Mouse (Mus musculus): Measurements from ENCODE around the gene Lsm4. TPM values are rescaled to one million over a fixed set of nuclear protein-coding genes. Genes with fewer than 3 reads are reported as not detected.

The Lsm4 gene
- polyA plus RNA-seq, 1 experiment from 2014 or later, result 377 TPM

DNA sequence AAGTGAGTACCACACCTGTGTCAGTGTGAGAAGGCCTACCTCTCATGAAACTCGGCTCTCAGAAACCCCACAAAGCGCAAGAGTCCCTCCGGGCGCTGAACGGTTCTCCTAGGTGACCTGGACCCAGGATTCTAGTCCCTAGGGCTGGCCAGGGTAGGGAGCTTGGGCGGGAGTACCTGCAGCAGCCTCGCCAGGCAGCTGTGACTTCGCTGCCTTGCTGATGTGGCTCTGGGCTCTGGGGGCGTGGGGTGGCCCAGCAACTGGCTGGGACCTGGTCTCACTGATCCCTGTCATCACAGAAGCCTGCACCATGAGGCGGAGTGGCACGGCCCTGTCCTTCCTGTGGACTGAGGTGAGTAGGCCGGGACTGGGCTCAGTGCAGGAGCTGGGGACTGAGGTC is 51.2 kb downstream of the Lsm4 start:
- no peak for DNase-seq (ENCODE audit: low spot score)

DNA sequence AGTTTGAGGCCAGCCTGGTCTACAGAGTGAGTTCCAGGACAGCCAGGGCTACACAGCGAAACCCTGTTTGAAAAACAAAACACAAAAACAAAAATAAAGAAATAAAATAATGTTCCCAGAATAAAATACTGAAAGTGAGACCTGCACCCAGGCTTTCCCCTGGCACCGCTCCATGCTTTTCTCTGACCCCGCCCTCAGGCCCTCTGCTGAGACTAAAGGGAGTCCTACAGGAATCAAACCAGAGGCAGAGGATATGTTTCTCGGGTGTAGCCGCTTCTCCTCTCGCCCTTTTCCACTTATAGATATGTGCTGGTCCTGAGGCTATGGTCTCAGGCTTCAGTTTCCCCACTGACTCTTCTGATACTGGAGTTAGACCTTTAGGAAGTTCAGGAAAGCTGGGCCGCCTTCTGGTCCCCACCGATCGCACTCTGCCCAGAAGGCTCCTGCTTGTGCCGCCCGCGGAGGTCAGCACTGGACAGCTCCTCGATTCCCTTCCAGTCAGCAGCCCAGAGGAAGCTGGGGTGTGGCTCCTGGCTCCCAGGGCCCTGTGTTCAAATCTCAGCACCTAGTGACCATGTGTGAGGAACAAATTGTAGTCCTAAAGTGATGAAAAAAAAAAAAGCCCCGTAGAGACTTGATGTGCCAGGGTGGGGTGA is 52.9 kb downstream of the Lsm4 start:
- no peak for DNase-seq (ENCODE audit: low spot score)

DNA sequence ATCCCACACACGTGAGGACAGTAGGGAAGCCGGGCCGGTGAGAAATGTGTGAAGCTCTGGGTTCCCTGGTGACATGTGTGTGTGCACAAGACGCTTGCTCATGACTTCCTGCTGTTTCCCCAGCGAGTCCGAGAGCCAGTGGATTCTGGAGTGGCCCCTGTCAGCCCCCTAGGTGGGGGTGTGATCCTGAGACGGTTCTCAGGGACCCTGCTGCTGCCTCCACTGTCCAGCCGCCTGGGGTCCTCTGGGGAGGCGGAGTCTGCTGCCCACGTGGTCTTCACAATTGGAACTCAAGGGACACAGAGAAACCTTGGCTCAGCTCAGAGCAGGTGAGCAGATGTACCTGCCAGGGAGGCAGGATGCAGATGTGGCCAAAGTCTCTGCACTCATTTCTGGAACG is 53.7 kb downstream of the Lsm4 start:
- DNase-seq (ENCODE audit: low spot score), result no peak

Other genes starting within 250 kb of the Lsm4 start
- gene Crtc1, start 233.7 kb upstream of the Lsm4 start, polyA plus RNA-seq (2015; fragmentation: Nextera tagmentation; extraction: Ambion mirVana), result 7.4 and 8.0 TPM in 2 replicates
- 8.0 and 8.4 TPM in 2 replicates for gene Klhl26, start 196.3 kb upstream of the Lsm4 start, polyA plus RNA-seq (2015; fragmentation: Nextera tagmentation; extraction: Ambion mirVana)
- 0.09 and 0.10 TPM in 2 replicates for gene Tmem59l, start 185.9 kb upstream of the Lsm4 start, polyA plus RNA-seq (2015; fragmentation: Nextera tagmentation; extraction: Ambion mirVana)
- 0.10 and 0.27 TPM in 2 replicates for gene Crlf1, start 180.1 kb upstream of the Lsm4 start, polyA plus RNA-seq (2015; fragmentation: Nextera tagmentation; extraction: Ambion mirVana)
- gene Rex1bd, start 166.5 kb upstream of the Lsm4 start, polyA plus RNA-seq (2015; fragmentation: Nextera tagmentation; extraction: Ambion mirVana), result 170 and 181 TPM in 2 replicates
- gene Uba52, start 162.4 kb upstream of the Lsm4 start, polyA plus RNA-seq (2015; fragmentation: Nextera tagmentation; extraction: Ambion mirVana), result 1,327 and 1,441 TPM in 2 replicates
- gene Fkbp8, start 145.5 kb upstream of the Lsm4 start, polyA plus RNA-seq (2015; fragmentation: Nextera tagmentation; extraction: Ambion mirVana), result 309 and 319 TPM in 2 replicates
- 66.8 and 68.6 TPM in 2 replicates for gene Kxd1, start 145.3 kb upstream of the Lsm4 start, polyA plus RNA-seq (2015; fragmentation: Nextera tagmentation; extraction: Ambion mirVana)
- 13.5 and 14.2 TPM in 2 replicates for gene Ell, start 133.8 kb upstream of the Lsm4 start, polyA plus RNA-seq (2015; fragmentation: Nextera tagmentation; extraction: Ambion mirVana)
- 78.9 and 88.4 TPM in 2 replicates for gene Isyna1, start 78.9 kb upstream of the Lsm4 start, polyA plus RNA-seq (2015; fragmentation: Nextera tagmentation; extraction: Ambion mirVana)
- gene Ssbp4, start 64.4 kb upstream of the Lsm4 start, polyA plus RNA-seq (2015; fragmentation: Nextera tagmentation; extraction: Ambion mirVana), result 135 and 142 TPM in 2 replicates
- gene Lrrc25, start 57.1 kb upstream of the Lsm4 start, polyA plus RNA-seq (2015; fragmentation: Nextera tagmentation; extraction: Ambion mirVana), result 4.7 and 5.8 TPM in 2 replicates
- 1.2 and 1.4 TPM in 2 replicates for gene Gdf15, start 40.8 kb upstream of the Lsm4 start, polyA plus RNA-seq (2015; fragmentation: Nextera tagmentation; extraction: Ambion mirVana)
- gene Pgpep1, start 12.9 kb upstream of the Lsm4 start, polyA plus RNA-seq (2015; fragmentation: Nextera tagmentation; extraction: Ambion mirVana), result 33.2 and 43.0 TPM in 2 replicates
- 85.7 and 111 TPM in 2 replicates for gene Jund, start 25.7 kb downstream of the Lsm4 start, polyA plus RNA-seq (2015; fragmentation: Nextera tagmentation; extraction: Ambion mirVana)
- 0.04 and 0.06 TPM in 2 replicates for gene Iqcn, start 30.2 kb downstream of the Lsm4 start, polyA plus RNA-seq (2015; fragmentation: Nextera tagmentation; extraction: Ambion mirVana)
- gene Gm3336, start 45.3 kb downstream of the Lsm4 start, polyA plus RNA-seq (2015; fragmentation: Nextera tagmentation; extraction: Ambion mirVana), result 0.29 and 0.32 TPM in 2 replicates
- gene Pde4c, start 50.5 kb downstream of the Lsm4 start, polyA plus RNA-seq (2015; fragmentation: Nextera tagmentation; extraction: Ambion mirVana), result 0.28 and 0.35 TPM in 2 replicates
- gene Rab3a, start 81.4 kb downstream of the Lsm4 start, polyA plus RNA-seq (2015; fragmentation: Nextera tagmentation; extraction: Ambion mirVana), result 7.0 and 8.0 TPM in 2 replicates
- gene Mpv17l2, start 87.7 kb downstream of the Lsm4 start, polyA plus RNA-seq (2015; fragmentation: Nextera tagmentation; extraction: Ambion mirVana), result 54.3 and 54.4 TPM in 2 replicates
- 35.1 and 38.6 TPM in 2 replicates for gene Pik3r2, start 103.5 kb downstream of the Lsm4 start, polyA plus RNA-seq (2015; fragmentation: Nextera tagmentation; extraction: Ambion mirVana)
- 37.2 and 37.3 TPM in 2 replicates for gene Mast3, start 131.8 kb downstream of the Lsm4 start, polyA plus RNA-seq (2015; fragmentation: Nextera tagmentation; extraction: Ambion mirVana)
- 16.2 TPM in 2 replicates for gene Il12rb1, start 135.2 kb downstream of the Lsm4 start, polyA plus RNA-seq (2015; fragmentation: Nextera tagmentation; extraction: Ambion mirVana)
- 11.0 and 11.4 TPM in 2 replicates for gene Arrdc2, start 166.5 kb downstream of the Lsm4 start, polyA plus RNA-seq (2015; fragmentation: Nextera tagmentation; extraction: Ambion mirVana)
- 0.36 and 0.85 TPM in 2 replicates for gene Kcnn1, start 190.0 kb downstream of the Lsm4 start, polyA plus RNA-seq (2015; fragmentation: Nextera tagmentation; extraction: Ambion mirVana)
- gene Ccdc124, start 200.7 kb downstream of the Lsm4 start, polyA plus RNA-seq (2015; fragmentation: Nextera tagmentation; extraction: Ambion mirVana), result 93.8 and 98.6 TPM in 2 replicates
- 0.49 and 1.6 TPM in 2 replicates for gene Slc5a5, start 219.5 kb downstream of the Lsm4 start, polyA plus RNA-seq (2015; fragmentation: Nextera tagmentation; extraction: Ambion mirVana)
- gene Rpl18a, start 224.2 kb downstream of the Lsm4 start, polyA plus RNA-seq (2015; fragmentation: Nextera tagmentation; extraction: Ambion mirVana), result 6,882 and 7,160 TPM in 2 replicates
- 45.0 and 45.3 TPM in 2 replicates for gene Map1s, start 232.7 kb downstream of the Lsm4 start, polyA plus RNA-seq (2015; fragmentation: Nextera tagmentation; extraction: Ambion mirVana)